Mouse (Mus musculus) kidney, embryonic 14.5 days (tissue): ENCODE results near the gene Add3. TPM values are rescaled to one million over a fixed set of nuclear protein-coding genes. Genes with fewer than 3 reads are reported as not detected.

ENCODE experiments used
- ATAC-seq: fragments of 200-750 bp; cut with Nextera tagmentation; 2 replicates; pipeline ENCODE4 v1.8.0; 2017; ENCODE audit warnings: moderate number of reproducible peaks, mild to moderate bottlenecking, moderate TSS enrichment, moderate library complexity; ENCODE audit not compliant: low FRiP score, low TSS enrichment
- H3K27ac ChIP-seq: fragments of 300-500 bp; sonication (generic); 2 replicates; pipeline ENCODE4 v1.5.1; 2014; ENCODE audit warnings: low read depth, mild to moderate bottlenecking, low read length, moderate library complexity, mixed read lengths
- H3K27me3 ChIP-seq: fragments of 300-500 bp; sonication (generic); 2 replicates; pipeline ENCODE4 v1.6.1; 2014; ENCODE audit warnings: mild to moderate bottlenecking, low read length; ENCODE audit not compliant: control insufficient read depth, insufficient read depth
- H3K36me3 ChIP-seq: fragments of 300-500 bp; sonication (generic); 2 replicates; pipeline ENCODE4 v1.6.1; 2014; ENCODE audit warnings: low read length, mixed read lengths; ENCODE audit not compliant: control insufficient read depth, insufficient read depth
- H3K4me1 ChIP-seq: fragments of 300-500 bp; sonication (generic); 2 replicates; pipeline ENCODE4 v1.6.1; 2014; ENCODE audit warnings: low read length, mixed read lengths; ENCODE audit not compliant: control insufficient read depth, insufficient read depth
- H3K4me2 ChIP-seq: fragments of 300-500 bp; sonication (generic); replicated peaks from 2 replicates; pipeline ENCODE4 v1.6.1; 2014; ENCODE audit warnings: low read depth, mild to moderate bottlenecking, low read length
- H3K4me3 ChIP-seq: fragments of 300-500 bp; sonication (generic); 2 replicates; pipeline ENCODE4 v1.5.1; 2014; ENCODE audit warnings: mild to moderate bottlenecking, low read length
- H3K9ac ChIP-seq: fragments of 300-500 bp; sonication (generic); 2 replicates; pipeline ENCODE4 v1.6.1; 2014; ENCODE audit warnings: low read depth, mild to moderate bottlenecking, low read length, moderate library complexity
- H3K9me3 ChIP-seq: fragments of 300-500 bp; sonication (generic); 2 replicates; pipeline ENCODE4 v1.6.1; 2016; ENCODE audit warnings: low read length; ENCODE audit not compliant: control insufficient read depth
- WGBS: fragments of 180-500 bp; shearing (Covaris S2); extraction: QIAGEN DNeasy Blood & Tissue Kit; methylation state at CpG from one replicate; pipeline ENCODE4 v1.1.7; 2014; 5-methylcytosine and 5-hydroxymethylcytosine counted together
- polyA plus RNA-seq: library from polyadenylated mRNA; unstranded; fragments of >200 nt; fragmentation: Nextera tagmentation; extraction: Ambion mirVana; gene quantifications from 2 replicates; pipeline ENCODE4 v1.2.1, GENCODE M21; 2014

Gene Add3
- polyA plus RNA-seq, 1 experiment from 2014 or later = 76.1 TPM

GRCm38 (mm10) chr19:53184911-53185310 lies 44.7 kb downstream of the Add3 start:
- no peaks in the 10 kb centered on the region for H3K36me3 ChIP-seq
- H3K9ac ChIP-seq = no peak overlapping the region
- peaks cover 25% of the 10 kb centered on the region for H3K4me1 ChIP-seq
- 81% methylated on average over 5 of the region's 5 CpGs for WGBS
- no peak overlapping the region for H3K27ac ChIP-seq
- no peaks in the 10 kb centered on the region for H3K9me3 ChIP-seq
- no peak overlapping the region for H3K4me3 ChIP-seq
- no peak overlapping the region for H3K4me2 ChIP-seq
- no peaks in the 10 kb centered on the region for H3K27me3 ChIP-seq
- ATAC-seq = no peak

- no peak overlapping the region for H3K4me2 ChIP-seq
- no peaks in the 10 kb centered on the region for H3K9me3 ChIP-seq
- H3K4me1 ChIP-seq = peaks cover 25% of the 10 kb centered on the region
- no peak overlapping the region for H3K4me3 ChIP-seq
- 65% methylated on average over 8 of the region's 8 CpGs for WGBS
- no peaks in the 10 kb centered on the region for H3K36me3 ChIP-seq
- no peak overlapping the region for H3K9ac ChIP-seq
- no peak overlapping the region for H3K27ac ChIP-seq
- no peak for ATAC-seq
- no peaks in the 10 kb centered on the region for H3K27me3 ChIP-seq
Measured at GRCm38 (mm10) chr19:53185486-53186134, 45.4 kb downstream of the Add3 start.

GRCm38 (mm10) chr19:53186456-53186855 lies 46.2 kb downstream of the Add3 start:
- no peak for ATAC-seq
- Histone ChIP-seq H3K27ac (no peak overlapping the region), H3K4me2 (no peak overlapping the region), H3K9ac (no peak overlapping the region), H3K4me3 (no peak overlapping the region), H3K27me3 (no peaks in the 10 kb centered on the region), H3K4me1 (peaks cover 18% of the 10 kb centered on the region), H3K36me3 (no peaks in the 10 kb centered on the region), H3K9me3 (no peaks in the 10 kb centered on the region)
- WGBS = 46% methylated on average over 4 of the region's 4 CpGs

- peaks cover 17% of the 10 kb centered on the region for H3K4me1 ChIP-seq
- H3K27ac ChIP-seq = no peak overlapping the region
- no peaks in the 10 kb centered on the region for H3K36me3 ChIP-seq
- WGBS = 87% methylated on average over 7 of the region's 7 CpGs
- H3K9ac ChIP-seq = no peak overlapping the region
- ATAC-seq = no peak
- H3K4me3 ChIP-seq = no peak overlapping the region
- no peak overlapping the region for H3K4me2 ChIP-seq
- no peaks in the 10 kb centered on the region for H3K9me3 ChIP-seq
- H3K27me3 ChIP-seq = no peaks in the 10 kb centered on the region
Measured at GRCm38 (mm10) chr19:53187533-53187932, 47.3 kb downstream of the Add3 start.

- no peak for ATAC-seq
- 83% methylated on average over 6 of the region's 6 CpGs for WGBS
- no peaks in the 10 kb centered on the region for H3K9me3 ChIP-seq
- H3K9ac ChIP-seq = no peak overlapping the region
- peaks cover 17% of the 10 kb centered on the region for H3K4me1 ChIP-seq
- no peak overlapping the region for H3K4me2 ChIP-seq
- no peaks in the 10 kb centered on the region for H3K27me3 ChIP-seq
- no peak overlapping the region for H3K27ac ChIP-seq
- no peak overlapping the region for H3K4me3 ChIP-seq
- no peaks in the 10 kb centered on the region for H3K36me3 ChIP-seq
Measured at GRCm38 (mm10) chr19:53188186-53188585, 47.9 kb downstream of the Add3 start.

GRCm38 (mm10) chr19:53188724-53189220 lies 48.5 kb downstream of the Add3 start:
- H3K4me1 ChIP-seq = peaks cover 12% of the 10 kb centered on the region

GRCm38 (mm10) chr19:53189736-53190135 lies 49.5 kb downstream of the Add3 start:
- 96% methylated on average over 3 of the region's 3 CpGs for WGBS
- Histone ChIP-seq H3K9me3 (no peaks in the 10 kb centered on the region), H3K27me3 (no peaks in the 10 kb centered on the region), H3K4me3 (no peak overlapping the region), H3K27ac (no peak overlapping the region), H3K9ac (no peak overlapping the region), H3K4me1 (peaks cover 2% of the 10 kb centered on the region), H3K4me2 (no peak overlapping the region), H3K36me3 (no peaks in the 10 kb centered on the region)
- ATAC-seq = no peak

More at GRCm38 (mm10) chr19:53188724-53189220, 48.5 kb downstream of the Add3 start:
- H3K9me3 ChIP-seq = no peaks in the 10 kb centered on the region
- H3K9ac ChIP-seq = no peak overlapping the region
- ATAC-seq = no peak
- H3K4me3 ChIP-seq = no peak overlapping the region
- 84% methylated on average over 5 of the region's 5 CpGs for WGBS
- no peaks in the 10 kb centered on the region for H3K36me3 ChIP-seq
- H3K27ac ChIP-seq = no peak overlapping the region
- no peaks in the 10 kb centered on the region for H3K27me3 ChIP-seq
- no peak overlapping the region for H3K4me2 ChIP-seq

GRCm38 (mm10) chr19:53190232-53190631 lies 50.0 kb downstream of the Add3 start:
- H3K4me3 ChIP-seq = no peak overlapping the region
- no peaks in the 10 kb centered on the region for H3K27me3 ChIP-seq
- no peak overlapping the region for H3K4me2 ChIP-seq
- no peak overlapping the region for H3K9ac ChIP-seq
- H3K27ac ChIP-seq = no peak overlapping the region
- H3K9me3 ChIP-seq = no peaks in the 10 kb centered on the region
- no peak for ATAC-seq
- H3K4me1 ChIP-seq = no peaks in the 10 kb centered on the region; the same call in 1 of the 2 replicates
- 91% methylated on average over 3 of the region's 3 CpGs for WGBS
- no peaks in the 10 kb centered on the region for H3K36me3 ChIP-seq

GRCm38 (mm10) chr19:53191867-53192487 lies 51.7 kb downstream of the Add3 start:
- no peak for ATAC-seq
- no peak overlapping the region for H3K4me3 ChIP-seq
- H3K27me3 ChIP-seq = no peaks in the 10 kb centered on the region
- no peak overlapping the region for H3K9ac ChIP-seq
- whole genome bisulfite sequencing = 47% methylated on average over 6 of the region's 6 CpGs
- H3K36me3 ChIP-seq = no peaks in the 10 kb centered on the region
- H3K27ac ChIP-seq = no peak overlapping the region
- no peak overlapping the region for H3K4me2 ChIP-seq
- H3K9me3 ChIP-seq = no peaks in the 10 kb centered on the region
- no peaks in the 10 kb centered on the region; the same call in 1 of the 2 replicates for H3K4me1 ChIP-seq
